In the genomic region with DNA sequence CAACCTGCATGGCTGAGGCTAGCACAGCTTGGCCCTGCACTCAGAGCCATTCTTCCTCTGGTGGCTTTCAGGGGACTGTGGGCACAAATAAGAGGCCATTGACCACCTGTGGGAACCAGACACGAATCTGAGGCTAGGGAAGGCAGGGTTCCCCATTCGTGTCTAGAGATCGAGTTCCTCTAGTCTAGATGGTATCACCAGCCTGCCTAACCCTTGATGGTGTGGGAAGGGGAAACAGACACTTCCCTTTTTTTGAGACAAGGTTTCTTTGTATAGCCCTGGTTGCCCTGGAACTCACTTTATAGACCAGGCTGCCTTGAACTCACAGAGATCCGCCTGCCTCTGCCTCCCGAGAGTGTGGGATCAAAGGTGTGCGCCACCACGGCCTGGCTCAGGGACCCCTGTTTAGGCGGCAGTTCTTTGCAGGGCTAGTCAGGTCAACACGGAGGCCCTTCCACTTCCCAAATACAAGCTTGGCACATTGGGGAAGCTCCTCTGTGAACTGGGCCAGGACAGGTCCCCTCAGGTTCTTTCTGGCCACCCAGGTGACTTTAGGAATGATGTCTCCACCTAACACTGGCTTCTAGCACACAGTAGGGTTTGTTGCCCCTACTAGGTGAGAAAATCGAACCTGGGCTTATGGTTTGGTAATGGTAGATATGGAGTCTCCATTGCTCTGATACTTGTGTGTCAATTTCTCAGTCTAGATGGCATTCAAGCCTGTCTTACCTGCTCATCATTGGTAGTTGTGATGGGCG, we compare ENCODE assay signal across 22 mouse cellular contexts. TPM values are rescaled to one million over a fixed set of nuclear protein-coding genes. Genes with fewer than 3 reads are reported as not detected.
A peak's percentile ranks its signal among the peaks of the same experiment; 100 is the strongest.
DNase-seq lines count a peak whose midpoint lies in the region; ATAC-seq and TF ChIP-seq lines count a peak whose summit lies in the region.
"Had no signal": no experiment of that assay in that cellular context is flagged by ENCODE, and none has a peak within 500 bp of the region (broad histone marks: within the 10 kb centered on the region; RNA-seq: fewer than 3 reads in every experiment).

No protein-coding gene starts in this region.

- WGBS in liver, embryonic 15.5 days (ENCODE audit: insufficient replicate concordance) = 40% methylated on average over 11 of the region's 11 CpGs
- 40% methylated on average over 11 of the region's 11 CpGs for WGBS in liver, embryonic 12.5 days (ENCODE audit: insufficient replicate concordance)
- WGBS in bone marrow, adult 2 months = 32% methylated on average over 11 of the region's 11 CpGs

- TF ChIP-seq POLR2A in bone marrow, adult 2 months (IDR thresholded peaks at IDR 0.05; ENCODE audit: borderline replicate concordance, control insufficient read depth, low read depth, low read length) = no peak

- H3K9me3 ChIP-seq in liver, embryonic 15.5 days (replicated peaks) = no peaks in the 10 kb centered on the region
- H3K9me3 ChIP-seq in liver, embryonic 12.5 days (replicated peaks) = no peaks in the 10 kb centered on the region
- H3K9me3 ChIP-seq: hindbrain, embryonic 10.5 days; liver, embryonic 13.5 days had no signal

- H3K4me1 ChIP-seq in liver, embryonic 15.5 days (replicated peaks) = peaks cover 5% of the 10 kb centered on the region
- H3K4me1 ChIP-seq in liver, embryonic 12.5 days = peaks cover 26% of the 10 kb centered on the region
- H3K4me1 ChIP-seq in bone marrow, adult 2 months (ENCODE audit: control insufficient read depth, insufficient read depth, low read length) = peaks cover 12% of the 10 kb centered on the region

- no peak for TF ChIP-seq CTCF in bone marrow, adult 2 months (IDR thresholded peaks at IDR 0.05; ENCODE audit: control insufficient read depth, insufficient read depth, low read length)

- H3K9ac ChIP-seq in liver, embryonic 15.5 days = no peak overlapping the region
- no peak overlapping the region for H3K9ac ChIP-seq in liver, embryonic 12.5 days
- H3K9ac ChIP-seq: liver, embryonic 13.5 days; neural tube, embryonic 12.5 days had no signal

- DNase-seq in A20 (ENCODE audit: low read depth, low spot score) = peak; percentile 64
- peak; percentile 34 to 56 for DNase-seq in monocyte, adult 2 months (ENCODE audit: low read depth in 1 of 2, low spot score in 2 of 2)
- no peak for DNase-seq in neural tube, embryonic 10.5 days (ENCODE audit: extremely low spot score, low spot score)
- no peak for DNase-seq in heart, postnatal 10 days
- DNase-seq in left cerebral cortex, postnatal 36 days (ENCODE audit: low spot score in 2 of 2) = no peak
- DNase-seq: adrenal gland, postnatal 14 days; cerebellum, adult 2 months; cerebellum, postnatal 36 days; heart, adult 2 months; kidney, adult 18-20 months; kidney, postnatal 14 days; left cerebral cortex, postnatal 4 days; liver, embryonic 13.5 days; spleen, adult 18-20 months had no signal

- no peak for ATAC-seq in liver, embryonic 15.5 days (ENCODE audit: insufficient read depth)
- ATAC-seq in liver, embryonic 12.5 days = no peak

- H3K27me3 ChIP-seq in liver, embryonic 15.5 days = peaks cover 22% of the 10 kb centered on the region
- H3K27me3 ChIP-seq in liver, embryonic 12.5 days (replicated peaks) = peaks cover 29% of the 10 kb centered on the region

- H3K36me3 ChIP-seq in liver, embryonic 15.5 days (replicated peaks) = no peaks in the 10 kb centered on the region
- no peaks in the 10 kb centered on the region for H3K36me3 ChIP-seq in liver, embryonic 12.5 days
- H3K36me3 ChIP-seq: forebrain, embryonic 10.5 days; hindbrain, embryonic 10.5 days; liver, embryonic 13.5 days; neural tube, embryonic 12.5 days had no signal

- intact Hi-C loops in heart, postnatal 10 days (cut with DNase I) = no loop called here
- intact Hi-C loops in left cerebral cortex, postnatal 36 days (cut with DNase I) = no loop called here

- H3K4me3 ChIP-seq in liver, embryonic 15.5 days (replicated peaks) = no peak overlapping the region
- H3K4me3 ChIP-seq in liver, embryonic 12.5 days = no peak overlapping the region
- no peak overlapping the region for H3K4me3 ChIP-seq in bone marrow, adult 2 months (replicated peaks; ENCODE audit: control insufficient read depth, low read depth, low read length)
- H3K4me3 ChIP-seq: forebrain, embryonic 10.5 days; heart, adult 2 months; hindbrain, embryonic 10.5 days; layer of hippocampus, adult 2 months; liver, embryonic 13.5 days; neural tube, embryonic 12.5 days had no signal

- H3K27ac ChIP-seq in liver, embryonic 15.5 days (replicated peaks) = 0 out of 2 replicates have a peak overlapping the region, but pooled peaks have one; percentile 29
- H3K27ac ChIP-seq in liver, embryonic 12.5 days = no peak overlapping the region
- peak overlapping the region; percentile 70 for H3K27ac ChIP-seq in bone marrow, adult 2 months (ENCODE audit: control insufficient read depth, insufficient read depth, low read depth, low read length, poor library complexity)
- H3K27ac ChIP-seq: forebrain, embryonic 10.5 days; heart, adult 2 months; hindbrain, embryonic 10.5 days; layer of hippocampus, adult 2 months; liver, embryonic 13.5 days; neural tube, embryonic 12.5 days; stomach, postnatal 0 days had no signal

- no peak overlapping the region for H3K4me2 ChIP-seq in liver, embryonic 15.5 days
- H3K4me2 ChIP-seq in liver, embryonic 12.5 days = no peak overlapping the region
- H3K4me2 ChIP-seq: liver, embryonic 13.5 days; neural tube, embryonic 12.5 days had no signal

RNA-seq across cellular contexts. Expression of a gene that starts 7.3 kb away (rescaled TPM):
- polyA plus RNA-seq in liver, embryonic 15.5 days (2015; fragmentation: Nextera tagmentation; extraction: Ambion mirVana) = 1.4 and 1.7 TPM in 2 replicates
- 0.99 and 1.2 TPM in 2 replicates for polyA plus RNA-seq in liver, embryonic 12.5 days (2016; fragmentation: Nextera tagmentation; extraction: Ambion mirVana)
- 2.7 and 3.5 TPM in 2 replicates for polyA plus RNA-seq in bone marrow, adult 2 months (2011; ENCODE audit: insufficient read depth, insufficient read length, low replicate concordance, missing spikeins)
- under 1 TPM; 0.74 to 0.84 TPM for total RNA-seq in heart, postnatal 10 days (2021)
- total RNA-seq in left cerebral cortex, postnatal 36 days (2021) = 10 to 100 TPM; 16.6 to 24.8 TPM

RNA-seq across cellular contexts. Expression of a gene that starts 26.4 kb away (rescaled TPM):
- polyA plus RNA-seq in liver, embryonic 15.5 days (2015; fragmentation: Nextera tagmentation; extraction: Ambion mirVana) = 7.2 and 7.5 TPM in 2 replicates
- polyA plus RNA-seq in liver, embryonic 12.5 days (2016; fragmentation: Nextera tagmentation; extraction: Ambion mirVana) = 10.6 and 12.2 TPM in 2 replicates
- polyA plus RNA-seq in bone marrow, adult 2 months (2011; ENCODE audit: insufficient read depth, insufficient read length, low replicate concordance, missing spikeins) = 4.6 and 8.5 TPM in 2 replicates
- total RNA-seq in heart, postnatal 10 days (2021) = 10 to 100 TPM in 1 of 2 experiments, 1 to 10 TPM in 1; 9.6 to 10.8 TPM
- total RNA-seq in left cerebral cortex, postnatal 36 days (2021) = 10 to 100 TPM; 20.4 to 21.9 TPM

RNA-seq across cellular contexts. Expression of a gene that starts 29.0 kb away (rescaled TPM):
- polyA plus RNA-seq in liver, embryonic 15.5 days (2015; fragmentation: Nextera tagmentation; extraction: Ambion mirVana) = 4.1 and 4.2 TPM in 2 replicates
- 7.0 and 7.9 TPM in 2 replicates for polyA plus RNA-seq in liver, embryonic 12.5 days (2016; fragmentation: Nextera tagmentation; extraction: Ambion mirVana)
- 3.6 and 11.0 TPM in 2 replicates for polyA plus RNA-seq in bone marrow, adult 2 months (2011; ENCODE audit: insufficient read depth, insufficient read length, low replicate concordance, missing spikeins)
- total RNA-seq in heart, postnatal 10 days (2021) = 10 to 100 TPM; 10.5 to 10.9 TPM
- total RNA-seq in left cerebral cortex, postnatal 36 days (2021) = 10 to 100 TPM; 44.6 to 60.1 TPM

Comparison
In these comparisons a context has a peak if more than half of its experiments do, and no peak if none do; other contexts are left out.
1. DNase-seq: peak in A20 (single experiment) and monocyte, adult 2 months (2 of 2); none in neural tube, embryonic 10.5 days (single experiment), heart, postnatal 10 days (0 of 2) and left cerebral cortex, postnatal 36 days (0 of 2).